Mouse (Mus musculus) C2C12 (cell line): Measurements from ENCODE around the gene Ttc39d. TPM values are rescaled to one million over a fixed set of nuclear protein-coding genes. Genes with fewer than 3 reads are reported as not detected.
"Not testable (repeated sequence)": the region's sequence is repeated elsewhere in the genome, so short reads cannot be mapped to it uniquely, and the experiment has no call there.

Source experiments
- H3K27me3 ChIP-seq: one replicate; pipeline ENCODE4 v1.6.1; 2011; ENCODE audit not compliant: control insufficient read depth, insufficient read depth, insufficient read length
- H3K36me3 ChIP-seq: one replicate; pipeline ENCODE4 v1.6.1; 2011; ENCODE audit not compliant: control insufficient read depth, insufficient read depth
- H3K4me3 ChIP-seq: one replicate; pipeline ENCODE4 v1.5.1; 2011; ENCODE audit warnings: mild to moderate bottlenecking, control low read depth; ENCODE audit not compliant: poor library complexity, insufficient read depth, severe bottlenecking
- H3K79me2 ChIP-seq: one replicate; pipeline ENCODE4 v1.6.1; 2011; ENCODE audit not compliant: control insufficient read depth, insufficient read depth
- H3K79me3 ChIP-seq: one replicate; pipeline ENCODE4 v1.6.1; 2011; ENCODE audit warnings: low read depth, control low read depth
- H3ac ChIP-seq: one replicate; pipeline ENCODE3; 2011; ENCODE audit warnings: low read depth; ENCODE audit not compliant: control insufficient read depth, insufficient read length
- CEBPB ChIP-seq: IDR thresholded peaks from one replicate; pipeline ENCODE4 v1.6.1; 2011; ENCODE audit warnings: low read depth, mild to moderate bottlenecking, control low read depth, moderate library complexity
- CTCF ChIP-seq: IDR thresholded peaks from one replicate; pipeline ENCODE4 v1.5.1; 2011; ENCODE audit not compliant: control insufficient read depth, insufficient read depth, insufficient read length
- FOSL1 ChIP-seq: IDR thresholded peaks from one replicate; pipeline ENCODE4 v1.8.0; 2011; ENCODE audit warnings: mild to moderate bottlenecking, low read length; ENCODE audit not compliant: poor library complexity, insufficient read depth, severe bottlenecking
- MAX ChIP-seq: IDR thresholded peaks from one replicate; pipeline ENCODE4 v1.6.1; 2011; ENCODE audit warnings: mild to moderate bottlenecking, control low read depth
- MYOD1 ChIP-seq: IDR thresholded peaks from one replicate; pipeline ENCODE4 v1.6.1; 2011; ENCODE audit warnings: low read depth; ENCODE audit not compliant: control insufficient read depth, insufficient read length
- MYOG ChIP-seq: IDR thresholded peaks from one replicate; pipeline ENCODE4 v1.6.1; 2011; ENCODE audit not compliant: control insufficient read depth, insufficient read length; ENCODE audit errors: extremely low read depth
- USF1 ChIP-seq: IDR thresholded peaks from one replicate; pipeline ENCODE4 v1.6.1; 2011; ENCODE audit warnings: low read depth, mild to moderate bottlenecking, control low read depth, moderate library complexity
- polyA plus RNA-seq: library from polyadenylated mRNA; unstranded; fragments of >200 nt; fragmentation: generic; extraction: Trizol; gene quantifications from one replicate; pipeline ENCODE4 v1.2.1, GENCODE M21; 2012; ENCODE audit warnings: missing spikeins

Gene Ttc39d
- polyA plus RNA-seq, 1 experiment, result 0.01 TPM

GRCm38 (mm10) chr17:80172761-80173160 lies 34.5 kb upstream of the Ttc39d start:
- H3ac ChIP-seq, result no peak overlapping the region
- no peaks in the 10 kb centered on the region for H3K79me3 ChIP-seq
- H3K36me3 ChIP-seq, result no peaks in the 10 kb centered on the region
- H3K27me3 ChIP-seq, result no peaks in the 10 kb centered on the region
- no peak for TF ChIP-seq MYOG
- no peak for TF ChIP-seq USF1
- no peak for TF ChIP-seq MYOD1
- no peak for TF ChIP-seq CTCF
- TF ChIP-seq MAX, result no peak
- no peak overlapping the region for H3K4me3 ChIP-seq
- no peaks in the 10 kb centered on the region for H3K79me2 ChIP-seq

- Histone ChIP-seq H3K36me3 (no peaks in the 10 kb centered on the region), H3K4me3 (no peak overlapping the region), H3K27me3 (no peaks in the 10 kb centered on the region), H3K79me2 (no peaks in the 10 kb centered on the region), H3ac (no peak overlapping the region), H3K79me3 (no peaks in the 10 kb centered on the region)
- TF ChIP-seq USF1 (no peak), CEBPB (no peak), MYOG (no peak), MAX (no peak), CTCF (no peak), FOSL1 (no peak), MYOD1 (no peak)
These were observed 33.6 kb upstream of the Ttc39d start for GRCm38 (mm10) chr17:80173708-80174107.

GRCm38 (mm10) chr17:80174146-80174545 lies 33.1 kb upstream of the Ttc39d start:
- no peaks in the 10 kb centered on the region for H3K36me3 ChIP-seq
- no peak for TF ChIP-seq CTCF
- TF ChIP-seq MYOG, result no peak
- no peak for TF ChIP-seq USF1
- no peak for TF ChIP-seq MAX
- TF ChIP-seq MYOD1, result no peak
- H3K79me3 ChIP-seq, result no peaks in the 10 kb centered on the region
- H3K4me3 ChIP-seq, result no peak overlapping the region
- no peaks in the 10 kb centered on the region for H3K79me2 ChIP-seq
- no peak overlapping the region for H3ac ChIP-seq
- no peaks in the 10 kb centered on the region for H3K27me3 ChIP-seq

GRCm38 (mm10) chr17:80174699-80175385 lies 32.4 kb upstream of the Ttc39d start:
- no peaks in the 10 kb centered on the region for H3K27me3 ChIP-seq
- TF ChIP-seq USF1, result no peak
- no peak for TF ChIP-seq CTCF
- no peak for TF ChIP-seq MYOD1
- TF ChIP-seq MAX, result no peak
- no peak for TF ChIP-seq MYOG
- no peaks in the 10 kb centered on the region for H3K36me3 ChIP-seq
- no peaks in the 10 kb centered on the region for H3K79me3 ChIP-seq
- no peak overlapping the region for H3K4me3 ChIP-seq
- no peaks in the 10 kb centered on the region for H3K79me2 ChIP-seq
- H3ac ChIP-seq, result no peak overlapping the region

GRCm38 (mm10) chr17:80175386-80175739 lies 31.9 kb upstream of the Ttc39d start:
- TF ChIP-seq MAX (no peak), USF1 (no peak), MYOG (no peak), MYOD1 (no peak), CEBPB (no peak), CTCF (no peak), FOSL1 (no peak)
- Histone ChIP-seq H3K27me3 (no peaks in the 10 kb centered on the region), H3K4me3 (no peak overlapping the region), H3K79me3 (no peaks in the 10 kb centered on the region), H3ac (no peak overlapping the region), H3K79me2 (no peaks in the 10 kb centered on the region), H3K36me3 (no peaks in the 10 kb centered on the region)

GRCm38 (mm10) chr17:80175966-80176365 lies 31.3 kb upstream of the Ttc39d start:
- TF ChIP-seq FOSL1, result no peak
- TF ChIP-seq MYOD1, result no peak
- H3ac ChIP-seq, result no peak overlapping the region
- no peaks in the 10 kb centered on the region for H3K79me3 ChIP-seq
- no peaks in the 10 kb centered on the region for H3K36me3 ChIP-seq
- no peaks in the 10 kb centered on the region for H3K27me3 ChIP-seq
- no peak overlapping the region for H3K4me3 ChIP-seq
- no peaks in the 10 kb centered on the region for H3K79me2 ChIP-seq

GRCm38 (mm10) chr17:80178846-80179245 lies 28.4 kb upstream of the Ttc39d start:
- H3K36me3 ChIP-seq, H3K79me3 ChIP-seq, H3K27me3 ChIP-seq, H3ac ChIP-seq, H3K4me3 ChIP-seq, H3K79me2 ChIP-seq: not testable (repeated sequence)
